Mouse (Mus musculus) CD8-positive naive resting alpha-beta T cell, adult 2 months (primary cell): ENCODE data around the gene Arfgap2.
A peak's percentile ranks its signal among the peaks of the same experiment; 100 is the strongest.
"Not testable (repeated sequence)": the region's sequence is repeated elsewhere in the genome, so short reads cannot be mapped to it uniquely, and the experiment has no call there.

Experiments used
- DNase-seq, 2 experiments: peaks; one replicate each; pipeline ENCODE4 v3.0.0; 2022; ENCODE audit warnings: low read depth in 2 of 2, low spot score in 2 of 2

Gene Arfgap2

DNA sequence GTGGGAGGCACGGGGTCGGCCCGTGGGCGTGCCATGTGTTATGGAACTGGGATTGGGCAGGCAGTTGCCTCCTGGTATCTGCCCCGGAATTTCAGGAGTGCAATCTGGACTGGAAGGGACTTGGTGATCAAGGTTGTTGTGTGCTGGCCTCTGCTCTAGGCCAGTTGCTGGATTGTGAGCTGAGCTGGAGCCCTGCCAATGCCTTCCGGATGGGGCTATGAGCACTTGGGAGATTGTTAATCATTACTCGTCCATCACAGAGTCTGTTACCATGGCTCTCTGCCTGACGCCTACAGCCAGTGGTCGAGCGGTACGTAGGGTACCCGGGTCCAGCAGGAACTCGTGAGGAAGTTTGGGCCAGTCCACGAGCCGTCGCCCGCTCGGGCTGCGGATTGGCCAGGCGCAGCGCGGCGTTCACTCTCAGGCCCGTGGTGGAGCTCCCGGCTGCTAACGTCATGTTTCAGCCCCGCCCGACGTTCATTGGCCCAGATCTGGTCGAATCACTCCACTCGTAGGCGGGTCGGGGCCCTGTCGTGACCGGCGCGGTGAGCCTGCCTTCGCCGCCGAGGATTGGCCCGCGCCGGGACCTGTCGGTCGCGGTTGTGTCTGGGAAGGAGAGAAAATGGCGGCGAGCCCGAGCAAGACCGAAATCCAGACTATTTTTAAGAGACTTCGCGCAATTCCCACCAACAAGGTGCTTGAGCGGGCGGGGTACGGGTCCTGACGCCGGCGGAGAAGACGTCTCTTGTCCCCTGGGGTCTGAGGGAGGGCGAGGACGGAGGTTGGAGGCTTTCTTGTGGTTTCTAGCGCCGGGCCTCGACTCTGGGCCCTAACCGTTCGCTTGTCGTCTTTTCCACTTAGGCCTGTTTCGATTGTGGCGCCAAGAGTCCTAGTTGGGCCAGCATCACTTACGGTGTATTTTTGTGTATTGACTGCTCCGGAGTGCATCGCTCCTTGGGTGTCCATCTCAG is at the start of gene Arfgap2:
Gene Arfgap2, plus strand, starts transcription at position 264 of the 971 bp plus-strand sequence.
- peak; percentile 85 to 86 for DNase-seq

DNA sequence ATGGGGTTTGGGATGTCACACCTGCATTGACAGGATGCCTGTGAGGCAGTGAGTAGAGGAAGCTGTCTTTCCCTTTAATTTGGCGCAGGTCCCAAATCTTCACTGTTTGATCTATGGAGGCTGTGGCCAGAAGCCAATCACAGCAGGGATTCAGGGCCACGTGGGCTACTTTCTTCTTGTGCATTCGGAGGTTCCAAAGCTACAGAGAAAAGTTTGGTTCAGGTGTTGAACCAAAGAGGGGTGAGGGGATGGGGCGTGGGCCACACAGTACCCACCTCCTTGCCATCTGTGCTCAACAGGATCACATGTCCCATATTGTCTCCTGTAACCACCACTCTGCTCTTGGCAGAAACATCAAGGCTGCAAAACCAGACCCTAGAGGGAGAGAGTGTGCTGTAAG is 47.7 kb upstream of the Arfgap2 start:
- DNase-seq: no peak

DNA sequence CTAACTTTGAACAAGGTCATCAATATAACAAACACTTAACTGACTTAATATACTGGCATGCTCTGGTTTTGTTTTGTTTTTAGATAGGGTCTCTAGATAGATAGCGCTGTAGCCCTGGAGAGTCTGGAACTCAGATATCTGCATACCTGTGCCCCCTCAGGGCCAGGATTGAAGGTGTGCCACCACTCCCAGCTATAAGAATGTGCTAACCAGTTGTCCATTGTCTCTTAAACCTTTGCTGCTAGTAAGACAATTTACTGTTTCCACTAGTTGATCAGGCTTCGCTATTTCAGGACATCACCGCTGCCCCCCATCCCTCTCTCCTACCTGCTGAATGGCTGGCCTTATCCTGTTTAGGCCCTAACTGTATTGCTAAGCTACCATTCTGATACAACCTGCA is 44.3 kb upstream of the Arfgap2 start:
- no peak for DNase-seq

DNA sequence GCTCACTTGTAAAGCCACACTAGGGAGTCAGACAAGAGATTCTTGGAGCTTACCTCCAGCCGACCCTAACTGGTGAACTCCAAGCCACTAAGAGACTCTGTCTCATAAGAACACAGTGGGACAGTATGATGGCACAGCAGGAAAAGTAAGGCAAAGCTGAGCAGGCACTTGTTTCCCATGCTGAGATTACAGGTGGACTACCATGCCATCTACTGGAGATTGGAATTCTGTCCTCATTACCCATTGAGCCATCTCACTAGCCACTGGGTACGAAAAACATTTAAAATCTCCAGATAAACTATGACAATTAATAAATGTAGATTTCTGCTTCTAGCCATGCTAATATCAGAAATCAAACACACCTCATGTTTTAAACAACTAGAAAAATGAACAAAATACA is 41.2 kb upstream of the Arfgap2 start:
- no peak for DNase-seq

DNA sequence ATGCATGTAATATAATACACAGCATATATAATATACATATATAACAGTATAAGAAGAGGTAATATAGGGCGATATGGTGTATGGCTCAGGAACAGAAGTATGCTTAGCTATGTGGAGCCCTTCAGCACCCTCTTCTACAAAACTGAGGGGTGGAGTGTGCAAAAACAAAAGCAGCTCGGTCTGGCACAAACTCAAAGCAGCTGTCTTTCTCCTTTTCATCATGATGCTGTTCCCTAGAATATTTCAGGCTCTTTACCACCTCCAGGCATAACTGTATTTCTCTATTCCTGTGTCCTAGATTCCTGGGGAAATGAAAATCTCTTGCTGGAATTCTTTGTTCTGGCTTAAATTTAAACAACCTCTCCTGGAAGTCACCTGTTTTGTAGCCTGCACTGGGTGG is 35.0 kb upstream of the Arfgap2 start:
- DNase-seq: no peak

GRCm38 (mm10) chr2:91236601-91237510 is 27.9 kb upstream of the Arfgap2 start, which contains the start of gene Ddb2:
Ddb2 (minus strand) TSS chr2:91236982.
- DNase-seq: peak; percentile 89

GRCm38 (mm10) chr2:91237511-91238080 is 27.2 kb upstream of the Arfgap2 start:
- not testable (repeated sequence) for DNase-seq

DNA sequence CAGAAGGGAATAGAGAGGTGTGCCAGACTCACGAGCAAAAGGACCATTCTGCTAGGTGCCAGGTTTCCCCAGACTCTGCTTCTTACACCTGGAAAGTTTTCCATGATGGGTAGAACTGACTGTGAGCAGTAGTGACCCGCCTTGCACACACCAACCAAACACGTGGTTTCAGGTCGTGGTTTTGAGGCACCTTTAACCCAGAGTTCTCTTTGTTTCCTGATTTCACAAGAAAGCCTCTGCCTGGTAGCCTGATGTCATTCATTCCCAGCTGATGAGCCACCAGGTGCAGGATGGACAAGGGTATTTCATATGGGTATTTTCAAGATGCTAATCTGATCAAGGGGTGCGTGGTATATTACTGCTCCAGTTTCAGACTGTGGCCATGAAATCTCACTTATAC is 22.2 kb upstream of the Arfgap2 start:
- no peak for DNase-seq

- DNase-seq: no peak
These were observed 21.4 kb upstream of the Arfgap2 start for GRCm38 (mm10) chr2:91243416-91243815.

DNA sequence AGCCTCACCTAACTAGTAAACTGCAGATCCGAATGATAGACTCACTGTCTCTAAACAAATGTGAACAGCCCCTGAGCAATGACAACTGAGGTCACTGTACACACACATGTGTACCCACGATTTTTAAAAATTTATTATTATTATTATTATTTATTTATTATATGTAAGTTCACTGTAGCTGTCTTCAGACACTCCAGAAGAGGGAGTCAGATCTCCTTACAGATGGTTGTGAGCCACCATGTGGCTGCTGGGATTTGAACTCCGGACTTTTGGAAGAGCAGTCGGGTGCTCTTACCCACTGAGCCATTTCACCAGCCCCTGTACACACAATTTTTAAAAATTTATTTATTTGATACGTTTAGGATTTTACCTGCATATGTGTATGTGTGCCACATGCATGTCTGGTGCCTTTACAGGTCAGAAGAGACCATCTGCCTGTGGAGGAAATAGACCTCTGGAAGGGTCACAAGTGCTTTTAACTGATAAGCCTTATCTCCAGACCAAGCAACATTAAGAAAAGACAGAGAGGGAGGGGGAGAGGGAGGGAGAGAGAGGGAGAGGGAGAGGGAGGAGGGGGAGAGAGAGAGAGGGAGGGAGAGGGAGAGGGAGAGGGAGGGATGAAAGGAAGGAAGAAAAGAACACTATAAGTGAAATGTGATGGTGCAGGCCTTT is 20.1 kb upstream of the Arfgap2 start:
- DNase-seq: no peak

DNA sequence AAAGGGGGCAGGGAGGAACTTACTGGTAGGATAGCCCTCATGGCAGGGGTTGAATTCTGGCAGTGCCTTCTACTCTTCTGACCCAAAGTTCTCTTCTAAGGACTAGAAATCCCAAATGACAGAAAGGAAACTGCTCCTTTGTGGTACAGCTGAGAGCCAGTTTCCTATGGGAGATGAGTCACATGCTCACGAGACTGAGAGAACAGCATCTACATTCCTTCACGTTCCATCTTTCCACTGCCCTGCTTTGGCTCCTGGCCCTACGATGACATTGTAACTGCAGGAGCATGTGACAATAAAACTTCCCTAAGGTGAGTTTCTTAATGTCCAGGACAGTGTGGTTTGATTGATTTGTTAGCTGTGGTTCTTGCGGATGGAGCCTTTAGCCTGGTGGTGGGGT is 16.4 kb upstream of the Arfgap2 start:
- no peak for DNase-seq

GRCm38 (mm10) chr2:91252001-91252400 is 12.8 kb upstream of the Arfgap2 start:
- no peak for DNase-seq

DNA sequence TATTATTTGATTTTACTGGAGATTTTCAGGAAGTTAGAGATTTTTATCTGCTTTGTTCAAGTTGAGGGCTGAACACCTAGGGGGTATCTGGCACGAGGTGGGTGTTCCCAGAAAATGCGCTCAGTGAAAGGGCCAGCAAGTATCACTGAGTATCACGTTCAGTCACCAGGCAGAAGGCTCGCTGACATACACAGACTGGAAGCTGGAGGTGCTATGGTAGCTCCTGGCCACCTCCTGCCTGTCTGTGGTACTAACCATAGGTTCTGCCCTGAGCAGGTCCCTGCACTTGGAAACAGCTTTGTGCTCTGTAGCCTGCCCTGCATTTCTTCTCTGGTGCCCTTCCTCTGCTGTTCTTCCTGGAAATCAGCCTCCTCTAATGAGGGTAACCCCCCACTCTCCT is 12.3 kb upstream of the Arfgap2 start:
- DNase-seq: no peak

GRCm38 (mm10) chr2:91254725-91255380 is 9.9 kb upstream of the Arfgap2 start:
- no peak for DNase-seq

DNA sequence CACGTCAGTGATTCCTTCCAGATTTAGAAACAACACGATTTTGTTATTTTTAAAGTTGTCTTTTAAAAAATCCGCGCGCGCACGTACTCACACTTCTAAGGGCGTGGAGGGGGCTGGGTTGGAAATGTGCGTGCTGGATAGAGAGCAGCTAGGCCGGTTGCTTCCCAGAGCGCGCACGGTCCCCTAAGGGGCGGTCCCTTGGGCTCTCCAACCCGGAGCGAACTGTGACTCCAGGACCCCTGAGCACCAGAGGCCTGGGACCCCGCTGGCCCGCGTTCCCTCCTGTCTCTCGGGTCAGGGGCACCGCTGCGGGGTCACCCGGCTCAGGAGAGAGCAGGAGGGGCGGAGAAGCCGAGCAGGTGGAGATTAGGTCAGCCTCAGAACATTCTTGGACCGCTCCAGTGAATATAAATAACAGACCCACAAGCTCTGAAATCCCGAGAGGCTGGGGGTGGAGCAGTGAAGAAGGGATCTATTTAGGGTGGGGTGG is 9.1 kb upstream of the Arfgap2 start, which contains the start of gene Pacsin3:
Gene Pacsin3, plus strand, starts transcription at position 294 of the 490 bp plus-strand sequence.
- peak in 1 of 2 experiments; percentile 21 for DNase-seq

DNA sequence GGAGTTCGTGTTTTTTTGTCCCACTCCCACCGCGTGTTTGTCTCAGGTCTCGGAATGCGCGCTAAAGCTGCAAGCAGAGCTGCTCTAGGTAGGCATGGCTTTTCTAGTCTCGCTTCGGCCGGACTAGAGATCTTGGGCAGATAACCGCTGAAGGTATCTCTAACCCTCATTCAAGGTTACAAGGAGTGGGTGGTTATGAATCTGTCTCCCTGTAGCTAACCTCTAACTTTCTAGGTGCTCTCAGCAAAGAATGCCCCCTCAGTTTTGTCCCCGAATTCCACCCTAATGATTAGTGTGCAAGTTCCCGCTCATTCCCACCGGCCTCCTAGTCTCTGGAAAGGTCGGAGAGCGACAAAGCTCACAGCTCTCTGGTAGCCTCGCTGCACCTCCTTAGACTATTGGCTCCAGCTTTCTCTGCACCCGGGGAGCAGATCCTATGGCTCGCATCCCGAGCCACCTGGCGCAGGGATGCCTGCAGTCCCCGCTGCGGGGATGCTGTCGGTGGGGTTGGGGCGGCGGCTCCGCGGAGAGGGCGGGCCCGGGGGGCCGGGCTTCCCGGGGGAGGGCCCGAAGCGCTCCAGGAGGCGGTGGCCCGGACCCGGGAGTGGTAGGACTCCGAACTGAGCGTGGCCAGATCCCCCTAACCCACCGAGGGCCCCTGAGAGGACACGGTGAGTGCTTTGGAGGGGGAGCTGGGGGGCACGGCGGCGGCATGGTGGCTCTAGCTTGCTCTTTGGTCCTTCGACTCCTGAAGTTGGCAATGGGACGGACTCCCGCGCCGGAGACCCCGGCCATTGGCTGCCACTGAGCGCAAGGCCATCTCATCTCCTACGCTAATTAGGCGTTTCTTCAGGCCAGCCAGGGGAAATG is 8.3 kb upstream of the Arfgap2 start:
- DNase-seq: peak in 1 of 2 experiments; percentile 29

DNA sequence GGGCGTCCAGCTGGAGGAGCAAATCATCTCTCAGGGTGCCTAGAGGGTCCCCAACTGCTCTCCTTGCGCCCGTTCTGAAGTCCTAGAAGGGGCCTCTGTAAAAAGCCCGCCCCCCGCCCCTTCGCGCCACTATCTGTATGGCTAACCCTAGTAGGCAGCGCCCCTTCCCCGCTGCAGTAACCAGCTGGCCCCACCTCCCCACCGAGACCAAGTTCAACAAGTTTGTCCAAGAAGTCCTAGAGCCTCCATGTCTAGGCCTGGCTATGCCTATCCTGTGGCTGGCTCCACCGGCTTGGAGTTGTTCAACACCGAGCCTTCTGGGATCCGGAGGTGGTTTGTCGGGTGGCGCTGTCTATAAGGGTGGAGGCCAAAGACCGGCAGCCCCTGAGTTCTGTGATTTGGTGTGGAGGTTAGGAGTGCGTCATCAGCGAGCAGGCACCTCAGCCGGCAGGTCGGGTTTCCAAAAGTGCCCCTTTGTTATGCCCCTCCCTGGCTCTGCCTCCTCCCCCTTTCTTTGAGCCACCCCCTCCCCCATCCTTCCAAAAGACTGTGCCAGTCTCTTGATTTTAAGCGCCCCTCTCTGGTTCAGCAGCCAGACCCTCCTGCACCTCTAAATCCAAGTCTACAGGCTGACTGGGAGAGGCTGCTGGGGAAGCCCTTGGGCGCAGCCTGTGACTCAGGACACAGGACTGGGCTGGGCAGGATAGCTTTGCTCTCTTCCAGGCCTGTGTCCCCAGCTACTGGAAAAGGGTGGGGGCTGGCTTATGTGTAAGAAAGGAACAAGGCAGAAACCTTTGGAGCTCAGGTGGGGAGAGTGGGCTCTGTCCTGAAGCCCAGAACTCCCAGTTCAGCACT is 7.4 kb upstream of the Arfgap2 start:
- peak; percentile 42 to 53 for DNase-seq

GRCm38 (mm10) chr2:91258054-91258453 is 6.7 kb upstream of the Arfgap2 start:
- no peak for DNase-seq
